Mouse (Mus musculus): ENCODE measurements around the gene U2af1. TPM values are rescaled to one million over a fixed set of nuclear protein-coding genes. Genes with fewer than 3 reads are reported as not detected.

U2af1 gene
- 6.4 and 8.6 TPM in 2 replicates for polyA plus RNA-seq (2012; rRNA removed)

DNA sequence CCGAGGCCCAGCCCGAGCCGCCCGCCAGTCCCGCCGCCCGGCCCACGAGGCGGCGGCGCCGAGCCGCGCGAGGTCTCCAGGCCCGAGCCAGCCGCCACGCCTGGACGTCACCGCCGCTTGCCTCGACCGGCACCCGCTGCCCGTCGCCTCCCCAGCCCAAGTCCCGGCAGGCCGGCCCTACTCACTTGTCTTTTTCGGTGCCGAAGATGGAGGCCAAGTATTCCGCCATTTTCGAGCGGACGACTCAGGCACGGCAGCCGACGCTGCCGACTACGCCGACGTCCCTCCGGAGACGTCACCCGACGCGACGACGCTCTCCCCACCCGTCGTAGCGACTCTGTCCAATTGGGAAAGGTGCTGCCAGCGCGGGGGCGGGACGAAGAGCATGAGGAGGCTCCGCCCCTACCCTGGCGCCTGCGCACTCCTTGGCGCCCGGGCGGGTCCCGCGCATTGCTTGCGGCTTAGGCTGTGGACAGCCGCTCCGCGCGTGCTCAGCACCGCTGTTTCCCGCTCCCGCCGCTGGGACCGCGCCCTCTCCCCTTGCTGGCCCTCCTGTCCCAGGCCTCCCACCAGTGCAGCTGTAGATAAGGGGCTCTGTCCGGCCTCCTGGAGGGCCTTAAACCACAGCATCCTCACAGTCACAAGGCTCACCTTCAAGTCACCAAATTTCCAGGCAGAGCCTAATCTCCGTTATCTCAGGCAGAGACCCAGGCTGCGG is at the start of gene U2af1:
U2af1 (minus strand) TSS at position 425 of the 718 bp plus-strand sequence.

DNA sequence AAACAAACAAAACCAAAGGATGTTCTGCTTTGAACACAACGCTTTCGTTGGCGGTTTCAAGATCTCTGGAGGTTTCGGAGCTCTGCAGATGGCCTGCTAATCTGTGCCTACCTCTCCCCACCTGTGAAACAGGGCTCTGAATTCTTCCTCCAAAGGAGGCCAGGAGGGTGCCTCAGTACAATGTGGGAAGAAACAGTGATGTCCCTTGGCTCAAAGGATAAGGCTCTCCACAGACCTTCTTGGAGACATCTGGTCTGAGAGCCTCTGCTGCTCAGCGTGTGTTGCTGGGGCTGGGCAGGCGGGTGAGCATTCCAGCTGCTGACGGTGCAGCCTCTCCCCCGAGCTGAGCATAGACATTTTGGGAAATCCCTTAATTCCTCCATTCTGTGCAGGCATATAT is 18.8 kb upstream of the U2af1 start, which contains the start of gene Cryaa:
Cryaa (plus strand) TSS at position 301 of the 400 bp plus-strand sequence.

DNA sequence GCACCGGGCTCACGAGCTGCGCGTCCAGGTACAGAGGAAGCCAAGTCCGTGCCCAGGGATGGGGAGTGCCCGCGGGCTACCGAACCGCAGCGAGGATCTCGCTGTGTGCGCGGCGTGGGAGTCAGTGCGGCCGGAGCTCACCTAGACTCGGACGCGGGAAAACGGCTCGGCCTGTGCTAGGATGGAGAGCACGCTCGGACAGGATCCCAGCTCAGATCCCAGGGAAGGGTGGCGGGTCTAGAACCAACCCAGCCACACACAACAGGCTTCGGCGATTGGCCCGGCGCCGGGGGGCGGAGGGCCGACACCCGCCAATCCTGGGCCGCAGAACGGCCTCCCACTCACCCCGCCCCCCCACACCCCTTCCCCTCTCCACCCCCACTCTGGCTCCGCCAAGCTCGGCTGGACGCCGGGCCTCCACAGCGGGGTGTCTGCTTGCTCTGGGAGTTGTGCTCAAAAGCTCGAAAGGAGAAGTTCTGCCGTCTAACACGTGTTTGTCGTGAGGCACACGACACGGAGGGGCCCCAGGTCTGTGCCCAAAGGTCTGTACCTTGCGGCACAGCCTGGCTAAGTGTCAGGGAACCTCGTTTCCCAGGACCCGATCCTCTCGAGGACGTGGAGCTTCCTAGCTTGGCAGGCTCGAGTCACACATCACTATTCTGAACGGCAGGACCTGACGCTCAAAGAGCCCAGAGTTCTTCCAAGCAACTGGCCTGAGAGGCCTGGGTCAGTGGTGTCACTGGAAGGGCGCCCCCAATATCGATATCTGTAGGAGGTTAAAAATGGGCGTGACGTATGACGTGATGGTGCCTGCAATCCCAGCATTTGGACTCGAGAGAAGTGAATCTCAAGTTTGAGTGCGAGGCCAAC is 21.5 kb downstream of the U2af1 start, which contains the start of gene Cbs:
Cbs (minus strand) TSS at position 297 of the 870 bp plus-strand sequence.

Other genes starting within 250 kb of the U2af1 start
- gene Wdr4, start 138.9 kb downstream of the U2af1 start, polyA plus RNA-seq (2012; rRNA removed) = 10.8 and 12.6 TPM in 2 replicates
- 92.9 and 93.3 TPM in 2 replicates for gene Ndufv3, start 138.8 kb downstream of the U2af1 start, polyA plus RNA-seq (2012; rRNA removed)
- 3.7 and 4.0 TPM in 2 replicates for gene Pknox1, start 94.2 kb downstream of the U2af1 start, polyA plus RNA-seq (2012; rRNA removed)
- gene Cbs, start 21.7 kb downstream of the U2af1 start, polyA plus RNA-seq (2012; rRNA removed) = 7.6 and 13.7 TPM in 2 replicates
- gene Cryaa, start 18.9 kb upstream of the U2af1 start, polyA plus RNA-seq (2012; rRNA removed) = 0.14 TPM in 1 of 2 replicates, not detected in the other
- 15.2 and 19.3 TPM in 2 replicates for gene Sik1, start 196.9 kb upstream of the U2af1 start, polyA plus RNA-seq (2012; rRNA removed)

Data from stomach, adult 2 months (tissue).